Mouse (Mus musculus): ENCODE measurements around the gene Ctdsp2. TPM values are rescaled to one million over a fixed set of nuclear protein-coding genes. Genes with fewer than 3 reads are reported as not detected.

Ctdsp2 gene
- total and polyA plus RNA-seq, 3 experiments: 8.9 to 21.9 (median 20.2) TPM

GRCm38 (mm10) chr10:126928819-126929206 is 49.7 kb upstream of the Ctdsp2 start:
- H3K4me2 ChIP-seq (ENCODE audit: insufficient read depth, low read depth, poor library complexity, severe bottlenecking): no peak overlapping the region
- TF ChIP-seq PAX5 (IDR thresholded peaks at IDR 0.05; ENCODE audit: low read length) (no peak), CHD2 (IDR thresholded peaks at IDR 0.05; ENCODE audit: low read length) (no peak), MYC (IDR thresholded peaks at IDR 0.05; ENCODE audit: low read depth, low read length) (no peak), UBTF (IDR thresholded peaks at IDR 0.05; ENCODE audit: low read depth, low read length) (no peak), TBP (conservative IDR thresholded peaks at IDR 0.05; ENCODE audit: low read depth, low read length) (no peak), JUN (IDR thresholded peaks at IDR 0.05; ENCODE audit: insufficient read depth, low read depth, low read length) (no peak), ZKSCAN1 (IDR thresholded peaks at IDR 0.05; ENCODE audit: borderline replicate concordance, low read depth, low read length) (no peak), USF1 (IDR thresholded peaks at IDR 0.05; ENCODE audit: low read depth, low read length) (no peak), JUND (conservative IDR thresholded peaks at IDR 0.05; ENCODE audit: low read depth, low read length) (no peak), TCF12 (IDR thresholded peaks at IDR 0.05; ENCODE audit: low read depth, low read length) (no peak), SIN3A (IDR thresholded peaks at IDR 0.05; ENCODE audit: low read length) (no peak), RAD21 (IDR thresholded peaks at IDR 0.05; ENCODE audit: low read depth, low read length) (no peak), RCOR1 (conservative IDR thresholded peaks at IDR 0.05; ENCODE audit: low read depth, low read length) (no peak), CTCF (conservative IDR thresholded peaks at IDR 0.05 in 1 of 2, IDR thresholded peaks at IDR 0.05 in 1 of 2; ENCODE audit: low read depth in 2 of 2, low read length in 2 of 2) (no peak)
- no peak overlapping the region for H3K4me3 ChIP-seq (replicated peaks in 1 of 3; ENCODE audit: low read depth in 2 of 3, low read length in 2 of 3, poor library complexity in 1 of 3)
- H3K36me3 ChIP-seq (replicated peaks in 1 of 2; ENCODE audit: control insufficient read depth in 1 of 2, insufficient read depth in 1 of 2, low read length in 1 of 2): no peaks in the 10 kb centered on the region
- in situ Hi-C loops (cut with MboI; ENCODE audit: low pct_ligation_motif_present, low pct_unique_long_range_greater_than_20kb, low sequenced_read_pairs): no loop called here
- H3K79me2 ChIP-seq (replicated peaks; ENCODE audit: control insufficient read depth, extremely low read depth, insufficient read depth, poor library complexity, severe bottlenecking): no peaks in the 10 kb centered on the region
- H3K9ac ChIP-seq (ENCODE audit: insufficient read depth, low read depth): no peak overlapping the region
- H3K27ac ChIP-seq (ENCODE audit: insufficient read depth, low read depth): no peak overlapping the region
- no peaks in the 10 kb centered on the region for H3K9me3 ChIP-seq (replicated peaks; ENCODE audit: low read length)
- peaks cover 0 to 17% of the 10 kb centered on the region in 2 experiments; a peak in 2 of 4 replicates for H3K4me1 ChIP-seq (ENCODE audit: control insufficient read depth in 1 of 2, insufficient read depth in 2 of 2)
- peaks cover 3% of the 10 kb centered on the region for H3K27me3 ChIP-seq (replicated peaks)
- dilution Hi-C loops (cut with MboI; ENCODE audit: extremely low pct_ligation_motif_present, extremely low pct_unique_long_range_greater_than_20kb, low sequenced_read_pairs): no loop called here
- no peak for DNase-seq (ENCODE audit: extremely low read depth)

- H3K36me3 ChIP-seq (replicated peaks in 1 of 2; ENCODE audit: control insufficient read depth in 1 of 2, insufficient read depth in 1 of 2, low read length in 1 of 2): no peaks in the 10 kb centered on the region
- no peak overlapping the region for H3K27ac ChIP-seq (ENCODE audit: insufficient read depth, low read depth)
- TF ChIP-seq MEF2A (IDR thresholded peaks at IDR 0.05; ENCODE audit: borderline replicate concordance, low read depth, low read length) (no peak), KAT2A (IDR thresholded peaks at IDR 0.05; ENCODE audit: insufficient replicate concordance, low read length) (no peak), JUN (IDR thresholded peaks at IDR 0.05; ENCODE audit: insufficient read depth, low read depth, low read length) (no peak), ELF1 (IDR thresholded peaks at IDR 0.05; ENCODE audit: low read depth, low read length) (no peak), E2F4 (IDR thresholded peaks at IDR 0.05; ENCODE audit: insufficient replicate concordance, low read depth, low read length) (no peak), MAFK (IDR thresholded peaks at IDR 0.05; ENCODE audit: insufficient replicate concordance, low read length) (no peak), ZC3H11A (IDR thresholded peaks at IDR 0.05; ENCODE audit: low read depth, low read length) (no peak), SIN3A (IDR thresholded peaks at IDR 0.05; ENCODE audit: low read length) (no peak), SMC3 (IDR thresholded peaks at IDR 0.05; ENCODE audit: low read depth, low read length) (no peak), USF1 (IDR thresholded peaks at IDR 0.05; ENCODE audit: low read depth, low read length) (no peak), ZMIZ1 (IDR thresholded peaks at IDR 0.05; ENCODE audit: low read depth, low read length) (no peak), NELFE (IDR thresholded peaks at IDR 0.05; ENCODE audit: low read depth, low read length) (no peak)
- H3K4me1 ChIP-seq (ENCODE audit: control insufficient read depth in 1 of 2, insufficient read depth in 2 of 2): peaks cover 0 to 17% of the 10 kb centered on the region in 2 experiments; a peak in 2 of 4 replicates
- H3K27me3 ChIP-seq (replicated peaks): peaks cover 3% of the 10 kb centered on the region
- no peak overlapping the region for H3K4me2 ChIP-seq (ENCODE audit: insufficient read depth, low read depth, poor library complexity, severe bottlenecking)
- in situ Hi-C loops (cut with MboI; ENCODE audit: low pct_ligation_motif_present, low pct_unique_long_range_greater_than_20kb, low sequenced_read_pairs) (no loop called here), dilution Hi-C loops (cut with MboI; ENCODE audit: extremely low pct_ligation_motif_present, extremely low pct_unique_long_range_greater_than_20kb, low sequenced_read_pairs) (no loop called here)
- no peak for DNase-seq (ENCODE audit: extremely low read depth)
- H3K9me3 ChIP-seq (replicated peaks; ENCODE audit: low read length): no peaks in the 10 kb centered on the region
- H3K4me3 ChIP-seq (replicated peaks in 1 of 3; ENCODE audit: low read depth in 2 of 3, low read length in 2 of 3, poor library complexity in 1 of 3): no peak overlapping the region
- H3K9ac ChIP-seq (ENCODE audit: insufficient read depth, low read depth): no peak overlapping the region
- H3K79me2 ChIP-seq (replicated peaks; ENCODE audit: control insufficient read depth, extremely low read depth, insufficient read depth, poor library complexity, severe bottlenecking): no peaks in the 10 kb centered on the region
Measured at GRCm38 (mm10) chr10:126929543-126929942, 49.0 kb upstream of the Ctdsp2 start.
